Mouse (Mus musculus) mesoderm, embryonic 11.5 days (tissue): ENCODE measurements around the gene Ywhag.

Experiments
- DNase-seq: peaks from one replicate; pipeline ENCODE4 v3.0.0-alpha.2; 2012; ENCODE audit warnings: low read depth, low spot score

The Ywhag gene

GRCm38 (mm10) chr5:135951660-135952059 lies 17.2 kb upstream of the Ywhag start:
- DNase-seq = no peak

DNA sequence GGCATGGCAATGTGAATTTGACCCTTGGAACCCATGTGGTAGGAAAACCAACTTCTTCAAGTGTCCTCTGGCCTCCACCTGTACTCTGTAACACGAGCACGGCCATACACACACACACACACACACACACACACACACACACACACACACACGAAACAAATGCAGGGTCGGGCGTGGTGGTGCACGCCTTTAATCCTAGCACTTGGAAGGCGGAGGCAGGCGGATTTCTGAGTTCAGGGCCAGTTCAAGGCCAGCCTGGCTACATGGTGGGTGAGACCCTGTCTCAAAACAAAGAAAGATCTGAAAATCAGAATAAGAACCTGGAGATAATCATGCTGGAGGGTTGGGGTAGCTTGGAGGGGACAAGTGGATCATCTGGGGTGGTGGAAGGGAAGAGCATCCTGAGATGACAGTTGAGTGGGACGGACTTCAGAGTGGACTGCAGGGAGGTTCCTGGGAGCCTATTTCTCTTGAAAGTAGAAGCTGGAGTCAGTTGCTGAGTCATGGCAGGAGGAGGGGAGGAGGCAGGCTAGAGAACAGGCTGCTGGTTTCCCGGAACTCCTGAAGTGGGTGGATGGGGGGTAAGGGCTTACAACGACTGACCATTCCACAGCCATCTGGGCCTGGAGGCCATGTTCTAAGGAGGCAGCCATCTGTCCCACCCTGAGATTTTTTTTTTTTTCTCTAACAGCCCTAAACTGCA lies 16.4 kb upstream of the Ywhag start:
- no peak for DNase-seq

DNA sequence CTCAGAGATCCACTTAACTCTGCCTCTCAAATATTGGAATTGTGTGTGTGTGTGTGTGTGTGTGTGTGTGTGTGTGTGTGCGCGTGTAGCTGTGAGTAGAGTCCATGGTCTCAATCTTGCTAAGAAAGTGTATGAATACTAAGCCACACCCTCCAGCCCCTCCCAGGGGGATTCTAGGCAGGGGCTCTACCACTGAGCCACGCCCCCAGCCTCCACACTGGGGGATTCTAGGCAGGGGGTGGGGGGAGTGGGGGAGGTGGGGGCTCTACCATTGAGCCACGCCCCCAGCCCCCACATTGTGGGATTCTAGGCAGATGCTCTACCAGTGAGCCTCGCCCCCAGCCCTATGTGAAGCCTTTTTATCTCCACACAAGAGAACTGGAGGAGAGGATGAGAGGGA lies 12.2 kb upstream of the Ywhag start:
- DNase-seq = no peak

GRCm38 (mm10) chr5:135945916-135946408 lies 11.5 kb upstream of the Ywhag start:
- no peak for DNase-seq

DNA sequence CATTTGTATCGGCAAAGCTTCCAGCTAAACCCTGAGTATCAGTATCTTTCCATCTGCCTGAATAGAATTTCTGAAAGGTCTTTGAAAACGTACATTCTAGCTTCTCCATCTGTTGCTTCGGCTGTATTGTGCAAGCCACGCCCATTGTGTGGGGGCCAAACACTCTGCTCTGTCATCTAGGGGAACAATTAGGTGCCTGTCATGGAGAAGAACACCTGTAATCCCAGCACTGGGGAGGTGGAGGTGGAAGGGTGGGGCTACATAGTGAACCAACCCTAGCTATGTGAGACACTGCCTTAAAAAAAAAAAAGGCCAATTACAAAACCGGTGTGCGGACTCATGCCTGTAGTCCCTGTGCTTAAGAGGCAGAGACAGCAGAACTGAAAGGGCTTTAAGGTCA lies 8.3 kb upstream of the Ywhag start:
- no peak for DNase-seq

GRCm38 (mm10) chr5:135940587-135940986 lies 6.2 kb upstream of the Ywhag start:
- DNase-seq = no peak

DNA sequence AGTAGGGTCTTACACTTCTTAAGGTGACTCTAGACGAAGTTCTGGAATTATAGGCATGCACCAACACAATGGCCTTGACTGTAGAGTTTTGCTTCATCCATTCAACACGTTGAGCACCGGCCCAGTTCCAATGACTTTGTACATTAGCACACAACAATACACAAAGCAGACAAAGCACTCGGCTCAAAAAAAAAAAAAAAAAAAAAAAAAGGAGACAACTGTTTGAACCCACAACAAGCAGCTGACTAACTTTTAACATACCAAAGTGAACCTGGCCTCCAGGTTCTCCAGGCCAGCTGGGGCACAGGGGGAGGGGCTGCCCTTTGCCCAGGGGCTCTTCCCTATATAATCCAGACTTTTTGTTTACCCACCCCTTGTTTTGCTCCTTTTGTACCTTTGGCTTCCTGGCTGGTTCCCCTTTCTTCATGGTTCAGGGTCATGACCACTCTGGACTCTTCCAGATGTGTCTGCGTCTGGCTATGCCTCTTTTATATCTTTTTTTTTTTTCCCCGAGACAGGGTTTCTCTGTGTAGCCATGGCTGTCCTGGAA lies 1.3 kb upstream of the Ywhag start:
- DNase-seq = no peak

- no peak for DNase-seq
These were observed 734 bp upstream of the Ywhag start for GRCm38 (mm10) chr5:135935176-135935523.

GRCm38 (mm10) chr5:135933900-135934441 lies 445 bp downstream of the Ywhag start:
- DNase-seq = peak; percentile 81

GRCm38 (mm10) chr5:135933222-135933899 lies 1.1 kb downstream of the Ywhag start:
- DNase-seq = no peak

GRCm38 (mm10) chr5:135932359-135932758 lies 2.1 kb downstream of the Ywhag start:
- DNase-seq = peak; percentile 34

GRCm38 (mm10) chr5:135931526-135931925 lies 2.9 kb downstream of the Ywhag start:
- no peak for DNase-seq

DNA sequence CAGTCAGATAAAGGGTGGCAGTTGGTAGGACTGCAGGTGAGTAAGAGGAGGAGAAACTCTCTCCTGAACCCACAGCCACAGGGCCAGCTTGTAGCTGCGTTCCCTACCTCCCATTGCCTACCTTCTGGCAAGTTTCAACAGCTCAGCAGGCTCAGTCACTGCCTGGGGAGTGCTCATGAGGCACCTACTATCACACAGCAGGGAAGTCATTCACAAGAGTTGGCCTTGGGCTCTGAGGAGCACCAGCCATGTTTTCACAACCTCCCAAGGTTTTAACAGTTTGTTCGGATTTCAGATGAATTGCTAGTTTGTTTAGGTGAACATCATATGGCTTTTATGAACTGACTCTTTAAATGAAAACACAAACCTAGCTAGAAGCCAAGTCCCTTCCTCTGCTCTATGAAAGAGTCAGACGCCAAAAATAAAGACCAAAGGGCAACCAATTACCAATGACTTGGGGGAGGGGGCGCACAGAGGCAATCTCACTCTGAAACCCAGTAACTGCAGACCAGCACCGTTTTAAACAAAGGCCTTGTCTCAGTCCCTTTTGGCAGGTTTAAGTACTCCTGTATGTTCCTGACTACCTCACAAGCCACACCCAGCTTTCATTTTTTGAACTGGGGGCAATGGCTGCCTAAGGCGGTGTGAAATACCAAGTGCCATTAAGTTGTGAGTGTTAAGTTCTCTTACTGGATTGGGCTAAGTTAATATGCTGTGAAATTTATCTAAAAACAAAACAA lies 4.6 kb downstream of the Ywhag start:
- DNase-seq = no peak

DNA sequence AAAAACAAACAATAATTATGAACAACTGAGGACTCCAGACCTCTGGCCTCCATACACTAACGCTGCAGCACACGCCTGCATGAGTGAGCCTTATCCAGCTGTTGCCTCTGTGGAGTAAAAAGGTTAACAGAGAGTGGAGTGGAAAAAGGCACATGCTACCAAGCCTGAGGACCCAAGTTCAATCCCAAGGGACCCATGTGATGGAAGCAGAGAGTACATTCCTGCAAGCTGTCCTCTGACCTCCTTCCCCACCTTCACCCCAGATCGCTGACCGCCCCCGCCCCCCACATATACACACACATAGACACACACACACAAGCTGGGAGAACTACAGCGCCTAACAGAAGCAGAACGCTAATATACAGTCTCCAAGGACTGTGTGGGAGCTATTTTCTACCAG lies 10.5 kb downstream of the Ywhag start:
- DNase-seq = no peak

DNA sequence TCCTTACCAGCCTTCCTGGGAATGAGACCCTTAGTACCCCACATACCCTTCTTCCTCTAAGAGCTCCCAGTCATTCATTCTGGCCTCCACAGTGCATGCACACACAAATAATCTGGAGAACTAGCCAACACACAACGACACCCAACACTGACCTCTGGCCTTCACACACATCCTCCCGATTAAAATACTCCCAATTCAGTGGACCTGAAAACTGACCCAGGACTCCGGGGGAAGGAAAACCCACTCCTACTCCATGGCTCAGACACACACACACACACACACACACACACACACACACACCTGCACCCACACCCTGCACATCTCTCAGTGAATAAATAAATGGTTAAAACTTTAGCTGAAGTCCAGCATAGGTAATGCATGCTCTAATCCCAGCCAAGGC lies 14.5 kb downstream of the Ywhag start:
- DNase-seq = no peak

- DNase-seq = no peak
These were observed 15.8 kb downstream of the Ywhag start for GRCm38 (mm10) chr5:135918593-135918992.

DNA sequence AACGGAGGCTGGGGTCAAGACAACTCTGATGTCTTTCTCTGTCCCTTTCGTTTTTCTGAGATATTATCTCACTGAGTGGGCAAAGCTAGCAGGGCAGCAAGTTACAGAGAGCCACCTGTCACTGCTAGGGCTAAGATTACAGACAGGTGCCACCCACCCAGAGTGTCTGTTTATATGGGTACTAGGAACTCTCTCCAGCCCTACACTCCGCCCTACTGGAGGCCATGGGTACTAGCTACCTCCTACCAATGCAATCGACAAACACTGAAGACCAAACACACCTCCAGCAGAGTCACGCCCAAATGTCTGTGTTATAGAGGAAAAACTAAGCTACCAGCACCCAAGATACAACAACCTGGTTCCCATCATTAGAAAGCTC lies 16.4 kb downstream of the Ywhag start:
- no peak for DNase-seq

DNA sequence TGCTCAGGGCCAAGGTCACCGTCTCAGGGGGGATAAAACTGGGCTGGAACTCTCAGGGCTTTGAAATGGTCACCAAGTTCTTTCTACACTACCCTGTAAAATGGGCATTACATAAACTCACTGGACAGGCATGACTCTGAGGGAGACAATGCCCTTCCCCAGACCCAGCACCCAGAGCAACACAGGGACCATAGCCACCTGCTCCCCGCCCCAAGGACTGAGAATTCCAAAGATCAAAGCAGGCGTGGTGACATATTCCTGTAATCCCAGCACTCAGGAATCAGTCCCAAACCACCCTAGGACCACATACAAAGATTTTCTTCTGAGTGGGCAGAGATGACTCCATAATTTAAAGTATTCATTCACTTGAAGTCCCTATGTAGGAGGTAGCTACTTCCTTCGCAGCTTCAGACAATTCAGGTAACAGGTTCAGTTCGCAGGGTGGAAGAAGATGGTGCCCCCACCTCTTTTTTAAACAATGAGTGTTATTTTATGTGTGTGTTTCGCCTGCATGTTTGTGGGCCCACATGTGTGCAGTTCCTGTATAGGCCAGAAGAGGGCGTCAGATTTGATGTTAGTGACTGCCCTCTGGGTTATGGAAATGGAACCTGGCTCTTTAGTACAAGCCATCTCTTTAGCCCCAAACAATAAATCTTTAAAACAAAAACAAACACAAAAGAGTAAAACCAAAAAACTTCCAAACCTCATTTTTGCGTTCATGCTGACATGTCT lies 16.9 kb downstream of the Ywhag start:
- DNase-seq = no peak

- DNase-seq = no peak
These were observed 17.8 kb downstream of the Ywhag start for GRCm38 (mm10) chr5:135916601-135917000.

- no peak for DNase-seq
These were observed 18.3 kb downstream of the Ywhag start for GRCm38 (mm10) chr5:135916051-135916565.

DNA sequence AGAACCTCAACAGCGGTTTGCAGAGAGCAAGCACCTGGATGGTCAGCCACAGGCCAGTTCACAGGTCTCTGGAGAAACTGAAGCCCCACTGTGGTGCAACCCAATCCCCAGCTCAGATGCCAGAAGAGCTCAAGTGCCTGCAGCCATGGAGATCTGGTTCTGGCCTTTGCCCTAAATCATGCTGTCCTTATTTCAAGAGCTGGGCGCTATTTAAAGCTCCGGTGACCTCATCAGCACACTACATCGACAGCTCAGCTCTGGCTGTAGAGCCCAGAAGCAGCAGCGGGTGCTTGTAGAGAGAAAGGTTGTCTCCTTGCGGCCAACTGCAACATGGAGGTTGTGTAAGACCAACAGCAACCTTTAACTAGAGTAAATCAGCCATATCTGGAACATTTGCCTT lies 20.3 kb downstream of the Ywhag start:
- DNase-seq = no peak
